Mouse (Mus musculus): ENCODE results near the gene Hist2h2aa1.
"Not testable (repeated sequence)": the region's sequence is repeated elsewhere in the genome, so short reads cannot be mapped to it uniquely, and the experiment has no call there.

The Hist2h2aa1 gene

DNA sequence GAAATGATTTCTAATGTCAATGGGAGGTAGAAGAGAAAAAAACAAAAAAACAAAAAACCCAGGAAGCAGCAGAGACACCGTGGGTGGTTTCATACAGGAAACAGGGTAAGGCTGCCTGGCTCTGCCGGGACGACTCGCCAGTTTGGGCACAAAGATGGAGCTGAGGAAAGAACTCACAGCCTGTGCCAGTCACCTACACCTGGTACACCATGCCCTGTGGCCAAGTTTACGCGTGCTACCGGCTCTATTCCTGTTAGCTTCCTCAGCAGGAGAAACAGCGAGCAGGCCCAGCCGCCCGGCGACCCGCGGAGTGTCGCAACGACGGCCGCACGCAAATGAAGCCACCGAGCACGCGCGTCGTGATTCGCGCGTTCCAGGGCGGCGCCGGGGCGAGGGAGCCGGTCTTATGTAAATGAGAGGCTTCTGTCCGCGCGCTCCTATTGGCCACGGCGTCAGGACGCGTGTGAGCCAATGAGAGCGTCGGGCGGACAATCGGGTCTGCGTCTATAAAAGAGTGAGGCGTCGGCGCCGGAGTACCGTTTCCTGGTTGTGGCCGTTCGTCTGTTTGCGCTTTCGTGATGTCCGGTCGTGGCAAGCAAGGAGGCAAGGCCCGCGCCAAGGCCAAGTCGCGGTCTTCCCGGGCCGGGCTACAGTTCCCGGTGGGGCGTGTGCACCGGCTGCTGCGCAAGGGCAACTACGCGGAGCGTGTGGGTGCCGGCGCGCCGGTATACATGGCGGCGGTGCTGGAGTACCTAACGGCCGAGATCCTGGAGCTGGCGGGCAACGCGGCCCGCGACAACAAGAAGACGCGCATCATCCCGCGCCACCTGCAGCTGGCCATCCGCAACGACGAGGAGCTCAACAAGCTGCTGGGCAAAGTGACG, at the start of gene Hist2h2aa1:
TSS of gene Hist2h2aa1 (plus strand) at position 495 of the 884 bp plus-strand sequence.
- peak; percentile 83 to 86 for DNase-seq (ENCODE audit: low spot score in 2 of 2)

DNA sequence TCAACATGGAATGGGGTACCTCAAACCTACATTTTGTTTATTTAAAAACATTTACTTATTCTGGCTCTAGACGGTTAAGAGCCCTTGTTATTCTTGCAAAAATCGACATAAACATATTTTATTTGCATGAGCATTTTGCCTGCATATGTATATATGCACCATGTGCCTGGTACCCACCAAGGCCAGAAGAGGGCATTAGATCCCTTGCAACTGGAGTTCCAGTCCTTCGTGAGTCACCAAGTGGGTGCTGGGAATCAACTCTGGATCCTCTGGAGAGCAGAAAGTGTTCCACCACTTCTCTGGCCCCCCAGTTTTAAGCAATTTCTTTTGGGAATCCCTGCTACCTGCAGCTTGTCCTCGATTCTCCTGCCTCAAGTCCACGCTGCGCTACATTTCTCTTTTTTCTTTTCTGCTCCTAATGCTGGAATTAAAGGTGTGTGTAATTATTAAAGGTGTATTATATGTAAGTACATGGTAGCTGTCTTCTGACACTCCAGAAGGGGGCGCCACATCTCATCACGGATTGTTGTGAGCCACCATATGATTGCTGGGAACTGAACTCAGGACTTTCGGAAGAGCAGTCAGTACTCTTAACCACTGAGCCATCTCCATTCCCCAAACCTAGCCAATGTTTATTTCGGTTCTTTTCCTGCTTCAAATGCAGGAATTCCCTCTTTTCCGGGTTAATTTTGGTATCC, 49.5 kb upstream of the Hist2h2aa1 start:
- no peak for DNase-seq (ENCODE audit: low spot score in 2 of 2)

DNA sequence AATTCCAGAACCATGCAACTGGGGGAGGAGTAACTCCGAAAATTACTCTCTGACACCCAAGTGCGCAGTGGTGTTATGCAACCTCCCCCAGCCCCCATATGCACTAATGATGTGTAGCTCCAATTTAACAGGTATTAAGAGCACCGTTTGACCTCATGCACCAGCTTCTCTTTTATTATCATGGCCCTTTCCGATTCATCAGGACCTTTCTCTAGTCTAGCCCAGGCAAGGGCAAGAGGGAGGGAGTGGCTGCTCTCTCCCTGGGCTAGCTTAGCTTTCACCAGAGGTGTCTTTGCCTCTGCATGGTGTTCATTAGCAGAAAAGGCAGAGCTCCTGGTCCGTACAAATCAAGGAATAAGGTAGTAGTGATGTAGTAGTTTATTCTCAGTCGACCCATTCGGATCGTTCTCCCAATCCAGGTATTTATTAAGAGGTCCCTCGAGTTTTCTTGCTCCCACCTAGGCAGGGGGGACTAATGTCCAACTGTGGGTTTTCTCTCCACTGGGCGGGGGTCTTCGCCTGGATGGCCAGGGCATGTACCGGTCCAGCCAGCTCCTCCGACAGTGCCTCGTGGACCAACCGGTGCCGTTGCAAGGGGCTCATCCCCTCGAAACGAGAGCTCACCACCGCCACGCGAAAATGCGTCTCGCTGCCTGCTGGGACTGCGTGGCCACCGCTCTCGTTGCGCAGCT, 48.7 kb upstream of the Hist2h2aa1 start:
- DNase-seq (ENCODE audit: low spot score in 2 of 2) = peak in 1 of 2 experiments; percentile 47

DNA sequence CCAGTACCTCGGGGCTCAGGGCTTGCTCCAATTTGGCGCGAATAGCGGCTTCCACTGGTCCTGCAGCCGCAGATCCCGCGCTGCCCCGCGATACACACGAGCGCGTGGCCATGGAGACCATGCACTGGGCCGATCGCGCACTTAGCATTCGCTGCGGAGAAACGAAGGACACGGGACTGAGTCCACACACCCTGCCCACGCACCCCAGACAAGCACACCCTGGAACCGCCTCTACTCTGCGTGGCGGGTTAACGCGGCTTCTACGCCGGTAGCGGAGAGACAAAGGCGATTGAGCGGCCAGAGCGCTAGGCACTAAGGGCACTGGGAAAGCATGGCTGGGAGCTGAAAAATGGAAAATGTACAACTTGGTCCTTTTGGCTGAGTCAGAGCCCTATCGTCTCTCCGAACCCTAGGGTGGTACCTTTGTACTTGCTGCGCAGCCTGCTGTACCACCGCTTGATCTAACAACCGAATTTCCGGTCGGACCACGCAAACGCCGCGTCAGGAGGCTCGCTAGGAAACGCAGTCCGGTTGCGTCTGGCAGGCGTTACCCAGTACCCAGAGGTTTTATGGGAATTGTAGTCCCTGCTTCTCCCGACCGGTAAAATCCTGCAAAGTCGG, 48.1 kb upstream of the Hist2h2aa1 start:
- DNase-seq (ENCODE audit: low spot score in 2 of 2) = peak; percentile 85 to 87

DNA sequence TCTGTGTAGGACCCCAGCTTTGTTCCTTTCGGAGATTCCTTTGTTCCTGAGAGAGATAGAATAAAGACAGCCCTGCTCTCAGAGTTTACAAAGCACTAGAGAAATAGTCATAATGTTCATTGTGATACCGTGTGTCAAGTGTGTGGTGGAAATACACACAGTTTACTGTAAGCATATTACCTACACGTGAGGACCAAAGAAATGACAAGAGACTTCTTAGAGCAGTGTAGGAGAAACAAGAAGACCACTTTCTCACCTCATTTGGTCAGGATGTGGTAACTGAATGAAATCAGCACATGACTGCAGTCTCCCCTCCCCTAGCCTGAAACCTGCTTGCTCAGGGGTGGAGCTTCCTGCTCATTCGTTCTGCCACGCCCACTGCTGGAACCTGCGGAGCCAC, 47.1 kb upstream of the Hist2h2aa1 start:
- DNase-seq (ENCODE audit: low spot score in 2 of 2) = no peak

DNA sequence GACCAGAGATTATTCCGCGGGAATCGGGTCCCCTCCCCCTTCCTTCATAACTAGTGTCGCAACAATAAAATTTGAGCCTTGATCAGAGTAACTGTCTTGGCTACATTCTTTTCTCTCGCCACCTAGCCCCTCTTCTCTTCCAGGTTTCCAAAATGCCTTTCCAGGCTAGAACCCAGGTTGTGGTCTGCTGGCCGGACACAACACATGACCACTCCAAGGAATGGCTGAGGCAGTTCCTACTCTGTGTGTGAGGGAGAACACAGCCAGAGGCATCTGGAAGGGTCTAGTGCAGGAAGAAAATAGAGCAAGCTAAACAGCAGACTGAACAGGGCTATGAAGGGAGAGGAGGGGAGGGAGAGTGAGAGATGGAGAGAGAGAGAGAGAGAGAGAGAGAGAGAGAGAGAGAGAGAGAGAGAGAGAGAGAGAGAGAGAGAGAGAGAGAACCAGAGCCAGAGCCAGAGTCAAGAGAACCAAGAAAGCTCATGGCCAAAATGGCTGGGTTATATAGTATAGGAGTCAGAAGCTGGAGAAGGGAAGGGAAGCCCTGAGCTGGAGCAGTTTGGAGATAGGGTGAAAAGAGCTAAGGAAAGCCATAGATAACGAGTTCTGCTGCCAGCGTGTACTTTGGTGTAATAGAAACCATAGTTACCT, 46.6 kb upstream of the Hist2h2aa1 start:
- not testable (repeated sequence) for DNase-seq (ENCODE audit: low spot score in 2 of 2)

DNA sequence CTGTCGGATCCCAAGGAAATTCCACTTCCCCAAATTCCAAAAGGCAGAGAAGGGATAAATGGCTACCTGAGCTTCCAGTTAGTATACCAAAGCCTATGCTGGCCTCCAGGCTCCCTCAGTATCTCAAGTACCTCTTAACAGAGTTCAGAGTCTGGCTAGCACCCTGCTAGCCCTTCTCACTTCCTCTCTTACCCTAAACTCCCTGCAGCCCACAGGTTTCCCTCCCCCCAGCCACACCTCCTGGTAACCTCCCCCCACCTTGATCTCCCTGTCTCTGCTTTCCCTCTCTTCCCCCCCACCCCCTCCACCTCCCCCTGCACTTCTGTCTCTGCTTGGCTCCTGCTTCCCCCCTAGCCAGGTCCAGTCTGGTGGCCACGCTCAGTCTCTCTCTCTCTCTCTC, 45.6 kb upstream of the Hist2h2aa1 start:
- no peak for DNase-seq (ENCODE audit: low spot score in 2 of 2)

DNA sequence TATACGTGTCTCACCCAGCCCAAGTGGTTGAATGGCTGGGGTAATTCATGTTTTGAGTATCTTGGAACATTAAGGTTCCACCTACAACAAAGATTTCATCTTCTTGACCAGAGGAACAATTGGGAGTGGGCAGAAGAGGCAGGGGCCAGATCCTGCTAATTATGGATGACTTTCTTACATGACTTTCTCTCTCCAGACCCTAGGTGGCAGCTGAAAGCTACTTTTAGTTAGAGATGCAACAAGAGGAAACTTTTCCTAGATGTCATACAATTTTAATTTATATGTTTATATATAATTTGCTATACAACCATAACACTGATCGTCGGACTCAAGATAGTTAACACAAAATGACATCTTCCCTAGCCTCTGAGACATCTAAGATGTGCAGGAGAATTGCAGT, 37.5 kb upstream of the Hist2h2aa1 start:
- DNase-seq (ENCODE audit: low spot score in 2 of 2) = no peak

DNA sequence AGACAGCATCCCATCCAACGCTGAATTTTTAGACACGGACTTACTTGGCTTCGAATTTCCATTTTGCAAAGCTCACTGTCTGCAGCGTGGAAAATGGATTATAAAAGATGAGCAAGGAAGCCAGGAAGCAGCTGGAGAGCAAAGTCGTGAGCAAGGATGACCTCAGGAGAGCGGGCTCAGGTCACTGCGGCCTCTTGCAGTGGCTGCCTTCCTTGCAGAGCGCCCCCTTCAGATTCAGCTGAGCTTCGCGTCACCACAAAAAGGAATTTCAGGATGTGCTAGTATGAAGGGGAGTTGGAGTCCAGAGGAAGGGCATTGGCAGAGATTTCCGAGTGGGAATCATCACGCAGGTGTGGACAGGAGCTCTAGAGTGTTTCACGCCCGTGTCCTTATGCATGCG, 36.1 kb upstream of the Hist2h2aa1 start:
- no peak for DNase-seq (ENCODE audit: low spot score in 2 of 2)

DNA sequence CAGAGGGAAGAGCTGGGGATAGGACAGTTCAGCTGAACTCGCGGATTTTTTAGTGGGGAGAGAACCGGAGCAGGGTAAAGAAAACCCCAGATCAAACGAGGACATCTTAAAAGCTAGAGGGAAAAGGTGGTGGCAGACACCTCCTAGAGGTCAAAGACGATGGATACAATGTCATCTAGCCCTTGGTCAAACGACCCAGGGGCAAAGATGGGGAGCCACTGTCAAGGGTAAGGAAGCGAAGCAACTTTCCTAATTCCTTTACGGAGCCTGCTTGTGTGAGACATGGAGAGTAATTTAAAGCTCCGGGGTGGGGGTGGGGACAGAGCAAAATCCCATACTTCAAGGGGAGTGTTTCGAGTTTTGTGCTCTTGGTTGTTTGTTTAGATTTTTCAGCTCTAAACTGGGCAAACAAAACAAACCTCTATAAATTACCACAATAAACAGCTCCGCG, 26.1 kb upstream of the Hist2h2aa1 start:
- no peak for DNase-seq (ENCODE audit: low spot score in 2 of 2)

DNA sequence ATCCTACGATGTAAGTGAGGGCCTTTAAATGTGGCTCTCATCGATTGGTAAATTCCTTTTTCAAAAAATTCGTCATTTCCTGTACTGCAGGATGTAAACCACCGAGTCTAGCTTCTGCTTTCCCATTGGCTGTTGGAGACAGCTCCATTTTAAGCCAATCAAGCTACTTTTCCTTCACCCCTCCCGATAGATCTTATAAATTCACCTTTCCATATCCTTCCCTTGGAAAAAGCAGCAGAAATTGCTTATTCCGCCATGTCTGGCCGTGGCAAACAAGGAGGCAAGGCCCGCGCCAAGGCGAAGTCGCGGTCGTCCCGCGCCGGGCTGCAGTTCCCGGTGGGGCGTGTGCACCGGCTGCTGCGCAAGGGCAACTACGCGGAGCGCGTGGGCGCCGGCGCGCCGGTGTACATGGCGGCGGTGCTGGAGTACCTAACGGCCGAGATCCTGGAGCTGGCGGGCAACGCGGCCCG, 25.6 kb upstream of the Hist2h2aa1 start, which contains the start of the genes Bola1 and Hist2h2ab:
TSS of gene Bola1 (minus strand) at position 49 of the 470 bp plus-strand sequence.
TSS of gene Hist2h2ab (plus strand) at position 205 of the 470 bp plus-strand sequence.
- DNase-seq (ENCODE audit: low spot score in 2 of 2) = peak; percentile 73 to 75

DNA sequence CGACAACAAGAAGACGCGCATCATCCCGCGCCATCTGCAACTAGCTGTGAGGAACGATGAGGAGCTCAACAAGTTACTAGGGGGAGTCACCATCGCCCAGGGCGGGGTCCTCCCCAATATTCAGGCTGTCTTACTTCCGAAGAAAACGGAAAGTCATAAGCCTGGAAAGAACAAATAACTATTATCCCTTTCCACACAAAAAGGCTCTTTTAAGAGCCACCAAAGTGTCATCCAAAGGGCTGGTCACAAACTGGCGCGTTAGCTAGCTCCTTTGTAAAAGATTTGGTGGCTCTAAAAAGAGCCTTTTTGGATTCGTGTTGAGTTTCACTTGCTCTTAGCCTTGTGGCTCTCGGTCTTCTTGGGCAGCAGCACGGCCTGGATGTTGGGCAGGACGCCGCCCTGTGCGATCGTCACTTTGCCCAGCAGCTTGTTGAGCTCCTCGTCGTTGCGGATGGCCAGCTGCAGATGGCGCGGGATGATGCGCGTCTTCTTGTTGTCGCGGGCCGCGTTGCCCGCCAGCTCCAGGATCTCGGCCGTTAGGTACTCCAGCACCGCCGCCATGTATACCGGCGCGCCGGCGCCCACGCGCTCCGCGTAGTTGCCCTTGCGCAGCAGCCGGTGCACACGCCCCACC, 25.0 kb upstream of the Hist2h2aa1 start:
- peak in 1 of 2 experiments; percentile 28 for DNase-seq (ENCODE audit: low spot score in 2 of 2)

DNA sequence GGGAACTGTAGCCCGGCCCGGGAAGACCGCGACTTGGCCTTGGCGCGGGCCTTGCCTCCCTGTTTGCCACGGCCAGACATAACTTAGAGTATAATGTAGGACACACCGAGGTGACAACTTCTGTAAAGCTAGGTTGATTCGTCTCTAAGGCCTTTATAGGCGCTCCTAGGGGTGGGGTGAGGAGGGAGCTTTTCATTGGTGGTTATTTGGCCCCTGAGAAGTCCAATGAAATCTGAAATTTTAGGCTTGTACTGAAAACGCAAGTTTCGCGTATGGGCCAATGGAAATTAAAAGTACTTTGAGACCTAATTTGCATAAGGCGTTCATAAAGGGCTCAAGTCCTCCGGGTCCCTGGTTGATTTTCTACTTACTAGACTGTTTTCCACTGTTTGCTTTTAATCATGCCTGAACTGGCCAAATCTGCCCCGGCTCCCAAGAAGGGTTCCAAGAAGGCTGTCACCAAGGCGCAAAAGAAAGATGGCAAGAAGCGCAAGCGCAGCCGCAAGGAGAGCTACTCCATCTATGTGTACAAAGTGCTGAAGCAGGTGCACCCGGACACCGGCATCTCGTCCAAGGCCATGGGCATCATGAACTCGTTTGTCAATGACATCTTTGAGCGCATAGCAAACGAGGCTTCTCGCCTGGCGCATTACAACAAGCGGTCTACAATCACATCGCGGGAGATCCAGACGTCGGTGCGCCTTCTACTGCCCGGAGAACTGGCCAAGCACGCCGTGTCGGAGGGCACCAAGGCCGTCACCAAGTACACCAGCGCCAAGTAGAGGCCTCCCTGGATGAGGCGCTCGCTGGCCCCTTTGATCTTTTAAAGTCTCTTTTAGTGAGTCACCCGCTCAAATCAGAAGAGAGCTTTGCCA, 24.3 kb upstream of the Hist2h2aa1 start, which contains the start of the genes Hist2h2ac and Hist2h2be:
TSS of gene Hist2h2ac (minus strand) at position 116 of the 875 bp plus-strand sequence.
TSS of gene Hist2h2be (plus strand) at position 355 of the 875 bp plus-strand sequence.
- DNase-seq (ENCODE audit: low spot score in 2 of 2) = peak; percentile 79 to 80

DNA sequence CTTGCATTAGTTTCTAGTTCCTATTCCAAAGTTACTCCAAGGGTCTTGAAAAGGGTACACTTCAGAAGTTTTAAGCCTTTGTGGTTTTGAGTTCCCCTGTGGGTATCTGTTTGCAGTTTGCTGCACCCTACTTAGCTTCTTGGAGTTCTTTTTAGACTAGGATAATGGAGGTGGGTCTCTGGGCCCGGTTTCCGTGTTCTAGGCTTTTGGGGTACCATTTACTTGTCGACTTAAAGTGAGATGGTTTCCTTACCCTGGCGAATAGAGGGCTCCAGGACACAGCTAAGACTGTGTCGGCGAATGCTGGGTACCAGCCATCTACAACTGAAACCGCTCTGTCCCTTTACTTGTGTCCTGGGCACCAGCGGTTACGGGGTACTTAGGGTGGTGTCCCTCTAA, 23.7 kb upstream of the Hist2h2aa1 start:
- no peak for DNase-seq (ENCODE audit: low spot score in 2 of 2)

DNA sequence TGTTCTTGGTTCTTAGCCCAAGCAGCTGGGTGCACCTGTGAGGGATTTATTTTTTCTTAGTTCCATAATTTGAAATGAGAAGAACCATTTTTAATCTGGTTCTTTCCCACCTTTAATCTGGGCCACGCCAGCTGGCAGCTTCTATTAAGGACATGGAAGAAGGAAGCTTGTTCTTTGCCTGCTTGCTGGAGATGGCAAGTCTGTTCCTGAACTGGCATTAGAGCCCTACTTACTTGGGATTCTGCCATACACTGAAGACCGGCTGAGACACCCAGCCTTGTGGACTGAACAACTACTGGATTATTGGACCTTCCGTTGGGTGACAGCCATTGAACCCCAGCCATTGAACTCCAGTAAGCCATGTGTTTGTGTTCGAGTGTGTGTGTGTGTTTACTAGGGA, 22.5 kb upstream of the Hist2h2aa1 start:
- DNase-seq (ENCODE audit: low spot score in 2 of 2) = no peak

DNA sequence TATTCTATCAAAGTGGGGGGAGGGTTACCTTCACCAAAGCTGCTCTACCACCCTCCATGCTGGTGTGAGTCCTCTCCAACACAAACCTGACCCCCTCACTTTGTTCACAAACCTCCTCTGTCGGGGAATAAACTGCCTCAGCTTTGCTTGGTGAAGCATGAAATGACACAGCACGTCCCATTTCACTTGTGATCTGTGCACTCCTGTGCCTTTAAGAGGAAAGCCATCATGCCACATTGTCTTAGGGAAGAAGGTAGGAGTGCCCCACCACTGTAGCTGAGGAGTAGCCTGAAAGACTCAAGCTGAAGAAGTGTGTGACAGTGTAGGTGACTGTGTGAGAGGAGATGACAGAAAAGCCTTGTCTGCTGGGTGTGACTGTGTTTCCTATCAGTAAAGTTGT, 19.9 kb upstream of the Hist2h2aa1 start:
- no peak for DNase-seq (ENCODE audit: low spot score in 2 of 2)

DNA sequence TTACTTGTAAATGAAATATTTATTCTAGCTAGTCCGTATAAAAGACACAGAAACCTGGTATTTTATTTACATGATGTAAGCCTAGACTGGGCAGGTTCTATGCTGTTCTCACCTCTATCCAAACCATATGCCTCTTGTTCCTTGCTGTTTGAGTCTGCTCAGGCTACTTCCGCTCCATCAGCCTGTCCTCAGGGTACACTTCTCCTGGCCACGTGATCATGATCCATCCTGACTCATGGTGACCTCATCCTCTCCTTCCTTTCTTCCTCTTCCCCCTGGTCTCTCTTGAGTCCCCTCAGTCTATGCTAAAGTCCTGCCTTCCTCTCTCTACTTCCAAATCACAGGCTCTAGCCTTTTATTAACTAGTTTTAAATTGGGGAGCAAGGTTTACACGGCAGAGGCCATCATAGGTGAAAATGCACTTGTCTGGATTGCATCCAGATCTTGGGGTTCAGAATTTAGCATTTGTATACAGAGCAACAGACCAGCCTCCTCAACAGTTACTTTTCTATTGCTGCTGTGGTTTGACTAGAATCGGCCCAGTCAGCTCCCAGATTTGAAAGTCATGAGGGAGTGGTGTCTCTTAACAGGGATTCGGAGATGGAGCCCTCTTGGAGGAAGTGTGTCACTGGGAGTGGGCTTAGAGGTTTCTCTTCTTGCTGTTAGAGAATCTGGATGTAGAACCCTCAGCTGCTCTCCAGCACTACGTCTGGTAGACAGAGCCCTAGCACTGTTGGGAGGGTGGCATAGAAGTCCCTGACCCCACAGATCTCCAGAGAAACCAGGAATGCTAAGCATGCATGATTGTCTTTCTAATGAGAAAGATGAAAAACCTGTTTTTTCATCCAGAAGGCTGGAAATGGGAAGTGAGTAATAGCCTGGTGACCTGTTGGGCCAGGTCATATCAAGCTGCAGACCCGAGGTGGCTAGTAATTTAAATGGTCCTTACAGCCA, 18.3 kb upstream of the Hist2h2aa1 start:
- no peak for DNase-seq (ENCODE audit: low spot score in 2 of 2)

DNA sequence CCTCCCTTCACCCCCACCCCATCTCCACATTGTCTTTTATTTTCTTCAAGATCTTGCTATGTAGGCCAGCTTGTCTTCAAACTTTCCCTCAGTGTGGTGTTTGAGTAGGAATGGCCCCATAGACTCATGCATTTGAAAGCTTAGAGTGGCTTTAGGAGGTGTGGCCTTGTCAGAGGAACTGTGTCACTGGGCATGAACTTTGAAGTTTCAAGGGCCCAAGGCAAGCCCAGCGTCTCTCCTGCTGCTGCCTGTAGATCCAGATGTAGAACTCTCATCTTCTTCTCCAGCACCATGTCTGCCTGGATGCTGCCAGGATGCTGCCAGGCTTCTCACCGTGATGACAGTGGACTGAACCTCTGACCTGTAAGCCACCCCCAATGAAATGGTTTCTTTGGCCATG, 16.5 kb upstream of the Hist2h2aa1 start:
- DNase-seq (ENCODE audit: low spot score in 2 of 2) = no peak

All from frontal cortex, postnatal 14 days (tissue).